Mouse (Mus musculus) stomach, postnatal 0 days (tissue): ENCODE data around the gene Yipf3.

Source experiments
- CTCF ChIP-seq: IDR thresholded peaks from 2 replicates; pipeline ENCODE4 v1.5.1; 2016; ENCODE audit warnings: antibody characterized with exemption, low read depth, mild to moderate bottlenecking, moderate library complexity
- EP300 ChIP-seq: optimal IDR thresholded peaks from 2 replicates; pipeline ENCODE3; 2016; ENCODE audit warnings: antibody characterized with exemption

- no peak for TF ChIP-seq CTCF
- TF ChIP-seq EP300 = no peak
These were observed 11.8 kb downstream of the Yipf3 start for GRCm38 (mm10) chr17:46259675-46260074.
